11 mouse cellular contexts compared by ENCODE assay signal in the genomic region with DNA sequence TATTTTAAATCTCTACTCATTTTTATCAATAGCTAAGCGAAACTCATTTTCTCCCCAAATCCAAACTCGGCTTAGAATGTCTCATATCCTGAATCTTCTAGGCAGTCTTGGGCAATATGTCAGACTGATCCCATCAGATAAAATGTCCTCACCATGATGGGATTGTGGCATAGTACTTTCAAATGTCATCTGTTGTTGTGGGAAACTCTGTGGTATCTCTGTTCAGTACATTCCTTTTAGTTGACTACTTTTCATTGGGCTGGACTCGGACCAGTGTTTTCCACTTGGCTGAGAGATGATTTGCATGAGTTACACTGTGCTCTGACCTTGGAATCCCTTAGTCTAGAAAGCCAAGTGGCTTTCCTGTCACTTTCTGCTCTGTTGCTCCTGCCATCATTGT.
DNase-seq lines count a peak whose midpoint lies in the region.
"Had no signal": no experiment of that assay in that cellular context is flagged by ENCODE, and none has a peak within 500 bp of the region (broad histone marks: within the 10 kb centered on the region; RNA-seq: fewer than 3 reads in every experiment).

No protein-coding gene starts in this region.

- DNase-seq in heart, adult 11 months = peak; percentile 96
- no peak for DNase-seq in heart, embryonic 10.5 days (ENCODE audit: low spot score)
- DNase-seq in lung, postnatal 10 days = peak; percentile 46
- DNase-seq in lung, postnatal 4 days = no peak
- peak; percentile 29 to 31 for DNase-seq in heart, postnatal 14 days
- no peak for DNase-seq in frontal cortex, postnatal 25 days (ENCODE audit: low spot score in 2 of 2)
- no peak for DNase-seq in left cerebral cortex, adult 11 months (ENCODE audit: low spot score)
- DNase-seq: cerebellum, adult 2 months; embryo, embryonic 11 days; liver, postnatal 0 days had no signal

- intact Hi-C loops in heart, postnatal 14 days (cut with DNase I) = no loop called here

- H3K36me3 ChIP-seq in heart, embryonic 10.5 days = no peaks in the 10 kb centered on the region

- H3K27ac ChIP-seq in heart, embryonic 10.5 days = no peak overlapping the region

- 79% methylated on average over 3 of the region's 3 CpGs for WGBS in heart, embryonic 10.5 days

- no peaks in the 10 kb centered on the region for H3K9me3 ChIP-seq in heart, embryonic 10.5 days

- H3K27me3 ChIP-seq in heart, embryonic 10.5 days (ENCODE audit: insufficient read depth, poor library complexity, severe bottlenecking) = no peaks in the 10 kb centered on the region
- H3K27me3 ChIP-seq: CH12.LX had no signal

- no peaks in the 10 kb centered on the region for H3K4me1 ChIP-seq in heart, embryonic 10.5 days

- H3K4me3 ChIP-seq in heart, embryonic 10.5 days = no peak overlapping the region

Comparison
In these comparisons a context has a peak if more than half of its experiments do, and no peak if none do; other contexts are left out.
1. DNase-seq: peak in heart, adult 11 months (single experiment), lung, postnatal 10 days (single experiment) and heart, postnatal 14 days (2 of 2); none in heart, embryonic 10.5 days (single experiment), lung, postnatal 4 days (0 of 2), frontal cortex, postnatal 25 days (0 of 2) and left cerebral cortex, adult 11 months (single experiment).